Mouse (Mus musculus) ES-E14 (cell line): ENCODE measurements around the gene Gna15.

Experiments used
- CHD2 ChIP-seq: IDR thresholded peaks from 2 replicates; pipeline ENCODE4 v1.6.1; 2014; ENCODE audit warnings: mild to moderate bottlenecking, low read depth, low read length, inconsistent platforms
- HCFC1 ChIP-seq: IDR thresholded peaks from 2 replicates; pipeline ENCODE4 v1.6.1; 2012; ENCODE audit warnings: low read length, inconsistent platforms, borderline replicate concordance; ENCODE audit not compliant: insufficient read depth
- MAFK ChIP-seq: IDR thresholded peaks from 2 replicates; pipeline ENCODE4 v1.6.1; 2014; ENCODE audit warnings: mild to moderate bottlenecking, low read depth, low read length, inconsistent platforms; ENCODE audit not compliant: insufficient read depth
- ZNF384 ChIP-seq: IDR thresholded peaks from 2 replicates; pipeline ENCODE4 v1.6.1; 2012; ENCODE audit warnings: low read depth, low read length, inconsistent platforms

DNA sequence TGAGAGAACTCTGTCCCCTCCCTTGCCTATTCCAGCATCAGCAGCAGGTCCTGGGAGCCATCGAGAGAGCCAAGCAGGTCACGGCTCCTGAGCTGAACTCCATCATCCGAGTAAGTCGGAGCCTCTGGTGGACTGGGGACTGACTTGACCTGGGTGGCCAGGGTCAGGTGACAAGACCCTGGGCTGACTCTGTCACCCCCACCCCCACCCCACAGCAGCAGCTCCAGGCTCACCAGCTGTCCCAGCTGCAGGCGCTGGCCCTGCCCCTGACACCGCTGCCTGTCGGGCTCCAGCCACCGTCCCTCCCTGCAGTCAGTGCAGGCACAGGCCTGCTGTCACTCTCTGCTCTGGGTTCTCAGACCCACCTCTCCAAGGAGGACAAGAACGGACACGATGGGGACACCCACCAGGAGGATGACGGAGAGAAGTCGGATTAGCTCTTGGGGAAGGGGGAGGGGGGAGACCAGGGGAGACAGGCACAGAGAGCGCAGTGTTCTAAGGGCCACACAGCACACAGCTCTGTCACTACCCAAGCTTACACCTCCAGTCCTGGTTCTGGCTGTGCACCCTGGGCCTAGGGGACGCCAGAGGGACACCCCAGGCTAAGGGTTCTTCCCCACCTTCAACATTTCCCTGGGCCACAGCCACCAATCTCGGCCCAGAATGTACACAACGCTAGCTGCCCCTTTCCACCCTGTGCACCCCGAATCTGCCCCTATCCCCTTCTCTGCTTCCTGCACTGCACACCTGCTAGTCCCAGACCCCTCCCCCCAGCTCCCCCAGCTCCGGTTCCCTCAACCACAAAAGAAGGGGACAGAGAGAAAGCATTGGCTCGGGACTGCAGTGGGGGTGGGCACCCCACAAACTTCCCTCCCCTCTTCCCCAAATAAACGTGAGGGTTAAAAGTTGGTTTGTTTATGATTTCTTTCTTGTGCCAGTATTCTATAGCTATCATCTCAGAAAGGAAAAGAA lies 41.5 kb upstream of the Gna15 start:
- TF ChIP-seq MAFK (no peak), HCFC1 (no peak), CHD2 (no peak), ZNF384 (no peak)
